10 mouse cellular contexts compared by ENCODE assay signal in genomic region chr11:106723611-106724125, GRCm38 (mm10). TPM values are rescaled to one million over a fixed set of nuclear protein-coding genes. Genes with fewer than 3 reads are reported as not detected.
A peak's percentile ranks its signal among the peaks of the same experiment; 100 is the strongest.
DNase-seq lines count a peak whose midpoint lies in the region; ATAC-seq and TF ChIP-seq lines count a peak whose summit lies in the region.
"Had no signal": no experiment of that assay in that cellular context is flagged by ENCODE, and none has a peak within 500 bp of the region (broad histone marks: within the 10 kb centered on the region; RNA-seq: fewer than 3 reads in every experiment).

No protein-coding gene starts in this region.

- no peaks in the 10 kb centered on the region for H3K9me3 ChIP-seq in midbrain, embryonic 11.5 days (ENCODE audit: control insufficient read depth, low read length)
- H3K9me3 ChIP-seq in midbrain, embryonic 10.5 days (replicated peaks), result no peaks in the 10 kb centered on the region
- H3K9me3 ChIP-seq in midbrain, embryonic 13.5 days, result no peaks in the 10 kb centered on the region
- H3K9me3 ChIP-seq: embryonic facial prominence, embryonic 12.5 days had no signal

- no peak for ATAC-seq in midbrain, embryonic 11.5 days (ENCODE audit: low FRiP score)
- ATAC-seq in midbrain, embryonic 13.5 days, result no peak

- H3K4me1 ChIP-seq in midbrain, embryonic 11.5 days (ENCODE audit: control insufficient read depth, insufficient read depth, low read length), result no peaks in the 10 kb centered on the region; the same call in 1 of the 2 replicates
- H3K4me1 ChIP-seq in midbrain, embryonic 10.5 days, result peaks cover 25% of the 10 kb centered on the region
- peaks cover 6% of the 10 kb centered on the region for H3K4me1 ChIP-seq in midbrain, embryonic 13.5 days (replicated peaks)

- no peak overlapping the region for H3K4me2 ChIP-seq in midbrain, embryonic 11.5 days
- peak overlapping the region; percentile 17; the same call in 1 of the 2 replicates for H3K4me2 ChIP-seq in midbrain, embryonic 13.5 days (replicated peaks)
- H3K4me2 ChIP-seq: embryonic facial prominence, embryonic 12.5 days had no signal

- H3K4me3 ChIP-seq in midbrain, embryonic 11.5 days (ENCODE audit: low read depth, low read length), result no peak overlapping the region
- H3K4me3 ChIP-seq in midbrain, embryonic 10.5 days, result no peak overlapping the region
- H3K4me3 ChIP-seq in midbrain, embryonic 13.5 days (replicated peaks), result no peak overlapping the region
- no peak overlapping the region for H3K4me3 ChIP-seq in left cerebral cortex, adult 2 months
- H3K4me3 ChIP-seq: embryonic facial prominence, embryonic 12.5 days had no signal

- no peak overlapping the region for H3K27ac ChIP-seq in midbrain, embryonic 11.5 days (ENCODE audit: low read depth, low read length)
- no peak overlapping the region for H3K27ac ChIP-seq in midbrain, embryonic 10.5 days (replicated peaks)
- no peak overlapping the region for H3K27ac ChIP-seq in midbrain, embryonic 13.5 days
- H3K27ac ChIP-seq in left cerebral cortex, adult 2 months, result no peak overlapping the region
- H3K27ac ChIP-seq: embryonic facial prominence, embryonic 12.5 days had no signal

- H3K27me3 ChIP-seq in midbrain, embryonic 11.5 days (ENCODE audit: control insufficient read depth, insufficient read depth, low read length), result no peaks in the 10 kb centered on the region
- no peaks in the 10 kb centered on the region for H3K27me3 ChIP-seq in midbrain, embryonic 10.5 days (ENCODE audit: low read depth, poor library complexity, severe bottlenecking)
- H3K27me3 ChIP-seq in midbrain, embryonic 13.5 days, result no peaks in the 10 kb centered on the region
- H3K27me3 ChIP-seq: embryonic facial prominence, embryonic 12.5 days had no signal

- intact Hi-C loops in left cerebral cortex, adult 2 months (cut with DNase I), result no loop called here

- no peaks in the 10 kb centered on the region for H3K36me3 ChIP-seq in midbrain, embryonic 11.5 days (ENCODE audit: control insufficient read depth, insufficient read depth, low read length)
- no peaks in the 10 kb centered on the region for H3K36me3 ChIP-seq in midbrain, embryonic 10.5 days
- no peaks in the 10 kb centered on the region for H3K36me3 ChIP-seq in midbrain, embryonic 13.5 days
- H3K36me3 ChIP-seq: embryonic facial prominence, embryonic 12.5 days had no signal

- no peak overlapping the region for H3K9ac ChIP-seq in midbrain, embryonic 11.5 days (ENCODE audit: low read length)
- H3K9ac ChIP-seq in midbrain, embryonic 13.5 days (replicated peaks), result no peak overlapping the region
- H3K9ac ChIP-seq: embryonic facial prominence, embryonic 12.5 days had no signal

- DNase-seq in cerebellum, adult 18-20 months, result peak; percentile 12 to 20
- DNase-seq in cerebellum, adult 11-12 months, result no peak
- peak; percentile 85 for DNase-seq in midbrain, embryonic 11.5 days (ENCODE audit: low spot score, missing footprints)
- DNase-seq in midbrain, embryonic 10.5 days (ENCODE audit: low spot score), result no peak
- peak; percentile 12 for DNase-seq in cerebellum, adult 9-10 months
- DNase-seq in gastrocnemius, postnatal 10 days, result no peak
- DNase-seq in left cerebral cortex, adult 2 months (ENCODE audit: extremely low spot score in 1 of 2, low spot score in 2 of 2), result no peak
- DNase-seq: lung, adult 2 months had no signal

- TF ChIP-seq CTCF in left cerebral cortex, adult 2 months (IDR thresholded peaks at IDR 0.05), result no peak

- WGBS in midbrain, embryonic 11.5 days, result 73% methylated on average over 15 of the region's 15 CpGs
- WGBS in midbrain, embryonic 10.5 days, result 74% methylated on average over 15 of the region's 15 CpGs
- 73% methylated on average over 15 of the region's 15 CpGs for WGBS in midbrain, embryonic 13.5 days

RNA-seq across cellular contexts. Expression of gene Pecam1, which starts 26.8 kb away (rescaled TPM):
- 19.8 and 21.5 TPM in 2 replicates for polyA plus RNA-seq in midbrain, embryonic 11.5 days (2014; fragmentation: Nextera tagmentation; extraction: Ambion mirVana)
- polyA plus RNA-seq in midbrain, embryonic 10.5 days (2016; fragmentation: Nextera tagmentation; extraction: Ambion mirVana), result 15.3 and 17.2 TPM in 2 replicates
- polyA plus RNA-seq in midbrain, embryonic 13.5 days (2015; fragmentation: Nextera tagmentation; extraction: Ambion mirVana), result 14.1 and 15.8 TPM in 2 replicates
- 100 to 1,000 TPM; 104 to 118 TPM for total RNA-seq in gastrocnemius, postnatal 10 days (2021)
- 10 to 100 TPM; 17.3 to 22.0 TPM for total RNA-seq in left cerebral cortex, adult 2 months (2021)

RNA-seq across cellular contexts. Expression of gene Milr1, which starts 27.4 kb away (rescaled TPM):
- 0.68 and 1.0 TPM in 2 replicates for polyA plus RNA-seq in midbrain, embryonic 11.5 days (2014; fragmentation: Nextera tagmentation; extraction: Ambion mirVana)
- 0.67 and 1.1 TPM in 2 replicates for polyA plus RNA-seq in midbrain, embryonic 10.5 days (2016; fragmentation: Nextera tagmentation; extraction: Ambion mirVana)
- polyA plus RNA-seq in midbrain, embryonic 13.5 days (2015; fragmentation: Nextera tagmentation; extraction: Ambion mirVana), result 0.97 and 1.2 TPM in 2 replicates
- 1 to 10 TPM; 1.0 to 1.2 TPM for total RNA-seq in gastrocnemius, postnatal 10 days (2021)
- total RNA-seq in left cerebral cortex, adult 2 months (2021), result under 1 TPM in 1 of 2 experiments, not detected in 1; 0.44 TPM

RNA-seq across cellular contexts. Expression of gene Polg2, which starts 55.7 kb away (rescaled TPM):
- 9.7 and 11.2 TPM in 2 replicates for polyA plus RNA-seq in midbrain, embryonic 11.5 days (2014; fragmentation: Nextera tagmentation; extraction: Ambion mirVana)
- 10.2 and 10.7 TPM in 2 replicates for polyA plus RNA-seq in midbrain, embryonic 10.5 days (2016; fragmentation: Nextera tagmentation; extraction: Ambion mirVana)
- 10.0 and 10.7 TPM in 2 replicates for polyA plus RNA-seq in midbrain, embryonic 13.5 days (2015; fragmentation: Nextera tagmentation; extraction: Ambion mirVana)
- total RNA-seq in gastrocnemius, postnatal 10 days (2021), result 1 to 10 TPM; 4.9 to 5.2 TPM
- 1 to 10 TPM; 3.2 to 4.2 TPM for total RNA-seq in left cerebral cortex, adult 2 months (2021)

Comparison
In these comparisons a context has a peak if more than half of its experiments do, and no peak if none do; other contexts are left out.
1. DNase-seq: peak in cerebellum, adult 18-20 months (2 of 2), midbrain, embryonic 11.5 days (single experiment) and cerebellum, adult 9-10 months (single experiment); none in cerebellum, adult 11-12 months (single experiment), midbrain, embryonic 10.5 days (single experiment), gastrocnemius, postnatal 10 days (single experiment) and left cerebral cortex, adult 2 months (0 of 2).